Mouse (Mus musculus): Measurements from ENCODE around the gene Eddm3b. TPM values are rescaled to one million over a fixed set of nuclear protein-coding genes. Genes with fewer than 3 reads are reported as not detected.

Eddm3b gene
- polyA plus RNA-seq, 1 experiment from 2014 or later, result not detected

DNA sequence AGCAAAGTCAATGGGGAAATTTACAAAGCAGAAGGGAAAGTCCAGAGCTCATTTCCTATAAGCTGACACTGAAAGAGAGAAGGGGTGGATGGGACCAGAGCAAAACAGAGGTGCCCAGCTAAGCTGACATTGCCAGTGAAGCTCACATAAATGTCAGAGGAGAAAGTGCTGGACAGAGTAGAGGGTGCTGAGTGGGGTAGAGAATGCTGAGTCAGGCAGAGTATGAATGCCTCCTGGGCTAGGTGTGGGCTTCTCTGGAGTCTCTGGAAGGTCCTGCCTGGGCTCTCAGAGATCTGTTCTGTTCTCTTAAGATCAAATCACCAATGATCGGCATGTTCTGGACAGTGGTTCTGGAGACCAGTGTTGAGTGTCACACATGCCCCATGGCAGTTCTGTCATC is 51.2 kb downstream of the Eddm3b start:
- no peak overlapping the region for H3K27ac ChIP-seq (replicated peaks)
- H3K9ac ChIP-seq, result no peak overlapping the region
- H3K4me3 ChIP-seq, result no peak overlapping the region
- no peak for ATAC-seq (ENCODE audit: extremely low read depth, insufficient number of reproducible peaks, low FRiP score, low TSS enrichment)
- H3K4me1 ChIP-seq, result no peaks in the 10 kb centered on the region
- H3K36me3 ChIP-seq, result no peaks in the 10 kb centered on the region
- H3K4me2 ChIP-seq, result no peak overlapping the region
- WGBS, result 92% methylated on average over 1 of the region's 1 CpGs
- H3K27me3 ChIP-seq (replicated peaks), result no peaks in the 10 kb centered on the region
- H3K9me3 ChIP-seq, result no peaks in the 10 kb centered on the region

GRCm38 (mm10) chr14:51166068-51166467 is 51.8 kb downstream of the Eddm3b start:
- H3K4me3 ChIP-seq, result no peak overlapping the region
- H3K36me3 ChIP-seq, result no peaks in the 10 kb centered on the region
- ATAC-seq (ENCODE audit: extremely low read depth, insufficient number of reproducible peaks, low FRiP score, low TSS enrichment), result no peak

More at GRCm38 (mm10) chr14:51166068-51166467, 51.8 kb downstream of the Eddm3b start:
- H3K4me1 ChIP-seq, result no peaks in the 10 kb centered on the region
- no peak overlapping the region for H3K4me2 ChIP-seq
- no peak overlapping the region for H3K27ac ChIP-seq (replicated peaks)
- no peaks in the 10 kb centered on the region for H3K9me3 ChIP-seq
- H3K9ac ChIP-seq, result no peak overlapping the region
- no peaks in the 10 kb centered on the region for H3K27me3 ChIP-seq (replicated peaks)

Other genes with a start within 250 kb of the Eddm3b start
- 4.5 and 5.1 TPM in 2 replicates for gene Tep1, start 243.9 kb upstream of the Eddm3b start, polyA plus RNA-seq (2015; fragmentation: Nextera tagmentation; extraction: Ambion mirVana)
- 0.10 and 0.45 TPM in 2 replicates for gene Klhl33, start 216.9 kb upstream of the Eddm3b start, polyA plus RNA-seq (2015; fragmentation: Nextera tagmentation; extraction: Ambion mirVana)
- gene Osgep, start 189.5 kb upstream of the Eddm3b start, polyA plus RNA-seq (2015; fragmentation: Nextera tagmentation; extraction: Ambion mirVana), result 112 and 131 TPM in 2 replicates
- 148 TPM in 2 replicates for gene Apex1, start 189.5 kb upstream of the Eddm3b start, polyA plus RNA-seq (2015; fragmentation: Nextera tagmentation; extraction: Ambion mirVana)
- 34.9 and 38.2 TPM in 2 replicates for gene Pip4p1, start 183.6 kb upstream of the Eddm3b start, polyA plus RNA-seq (2015; fragmentation: Nextera tagmentation; extraction: Ambion mirVana)
- gene Pnp, start 183.3 kb upstream of the Eddm3b start, polyA plus RNA-seq (2015; fragmentation: Nextera tagmentation; extraction: Ambion mirVana), result 36.5 and 41.3 TPM in 2 replicates
- gene Gm49342, start 169.9 kb upstream of the Eddm3b start, polyA plus RNA-seq (2015; fragmentation: Nextera tagmentation; extraction: Ambion mirVana), result not detected in 2 replicates
- 0.74 TPM in 1 of 2 replicates, not detected in the other for gene Pnp2, start 158.4 kb upstream of the Eddm3b start, polyA plus RNA-seq (2015; fragmentation: Nextera tagmentation; extraction: Ambion mirVana)
- gene Rnase10, start 106.7 kb upstream of the Eddm3b start, polyA plus RNA-seq (2015; fragmentation: Nextera tagmentation; extraction: Ambion mirVana), result 0.34 and 0.40 TPM in 2 replicates
- not detected in 2 replicates for gene Rnase9, start 72.6 kb upstream of the Eddm3b start, polyA plus RNA-seq (2015; fragmentation: Nextera tagmentation; extraction: Ambion mirVana)
- gene Rnase11, start 64.3 kb upstream of the Eddm3b start, polyA plus RNA-seq (2015; fragmentation: Nextera tagmentation; extraction: Ambion mirVana), result not detected in 2 replicates
- 0.99 and 1.1 TPM in 2 replicates for gene Rnase12, start 56.8 kb upstream of the Eddm3b start, polyA plus RNA-seq (2015; fragmentation: Nextera tagmentation; extraction: Ambion mirVana)
- not detected in 2 replicates for gene Olfr750, start 40.0 kb upstream of the Eddm3b start, polyA plus RNA-seq (2015; fragmentation: Nextera tagmentation; extraction: Ambion mirVana)
- 20.5 and 21.4 TPM in 2 replicates for gene Rnase4, start 23.3 kb upstream of the Eddm3b start, polyA plus RNA-seq (2015; fragmentation: Nextera tagmentation; extraction: Ambion mirVana)
- 3.6 and 3.9 TPM in 2 replicates for gene Ang, start 23.3 kb upstream of the Eddm3b start, polyA plus RNA-seq (2015; fragmentation: Nextera tagmentation; extraction: Ambion mirVana)
- gene Rnase6, start 9.5 kb downstream of the Eddm3b start, polyA plus RNA-seq (2015; fragmentation: Nextera tagmentation; extraction: Ambion mirVana), result 0.32 and 0.70 TPM in 2 replicates
- 0.39 and 0.49 TPM in 2 replicates for gene Rnase1, start 32.4 kb downstream of the Eddm3b start, polyA plus RNA-seq (2015; fragmentation: Nextera tagmentation; extraction: Ambion mirVana)
- not detected in 2 replicates for gene Rnase2b, start 47.8 kb downstream of the Eddm3b start, polyA plus RNA-seq (2015; fragmentation: Nextera tagmentation; extraction: Ambion mirVana)
- not detected in 2 replicates for gene Ang2, start 84.7 kb downstream of the Eddm3b start, polyA plus RNA-seq (2015; fragmentation: Nextera tagmentation; extraction: Ambion mirVana)
- not detected in 2 replicates for gene Ear14, start 89.0 kb downstream of the Eddm3b start, polyA plus RNA-seq (2015; fragmentation: Nextera tagmentation; extraction: Ambion mirVana)
- gene Rnase2a, start 141.7 kb downstream of the Eddm3b start, polyA plus RNA-seq (2015; fragmentation: Nextera tagmentation; extraction: Ambion mirVana), result not detected in 2 replicates
- gene Gm7247, start 247.3 kb downstream of the Eddm3b start, polyA plus RNA-seq (2015; fragmentation: Nextera tagmentation; extraction: Ambion mirVana), result not detected in 2 replicates